Mouse (Mus musculus) C2C12 (cell line): ENCODE measurements at regions not wholly inside any gene's neighbourhood (a gene's known extent, or its start where the extent isn't known, plus 50 kb on each side); places are given as distances from the start of the nearest gene placed in this dataset.

Source experiments
- CEBPB ChIP-seq: IDR thresholded peaks from one replicate; pipeline ENCODE4 v1.6.1; 2011; ENCODE audit warnings: low read depth, mild to moderate bottlenecking, control low read depth, moderate library complexity
- CTCF ChIP-seq: IDR thresholded peaks from one replicate; pipeline ENCODE4 v1.5.1; 2011; ENCODE audit not compliant: control insufficient read depth, insufficient read depth, insufficient read length
- FOSL1 ChIP-seq: IDR thresholded peaks from one replicate; pipeline ENCODE4 v1.8.0; 2011; ENCODE audit warnings: mild to moderate bottlenecking, low read length; ENCODE audit not compliant: poor library complexity, insufficient read depth, severe bottlenecking
- MAX ChIP-seq: IDR thresholded peaks from one replicate; pipeline ENCODE4 v1.6.1; 2011; ENCODE audit warnings: mild to moderate bottlenecking, control low read depth
- MYOD1 ChIP-seq: IDR thresholded peaks from one replicate; pipeline ENCODE4 v1.6.1; 2011; ENCODE audit warnings: low read depth; ENCODE audit not compliant: control insufficient read depth, insufficient read length
- MYOG ChIP-seq: IDR thresholded peaks from one replicate; pipeline ENCODE4 v1.6.1; 2011; ENCODE audit not compliant: control insufficient read depth, insufficient read length; ENCODE audit errors: extremely low read depth
- USF1 ChIP-seq: IDR thresholded peaks from one replicate; pipeline ENCODE4 v1.6.1; 2011; ENCODE audit warnings: low read depth, mild to moderate bottlenecking, control low read depth, moderate library complexity

DNA sequence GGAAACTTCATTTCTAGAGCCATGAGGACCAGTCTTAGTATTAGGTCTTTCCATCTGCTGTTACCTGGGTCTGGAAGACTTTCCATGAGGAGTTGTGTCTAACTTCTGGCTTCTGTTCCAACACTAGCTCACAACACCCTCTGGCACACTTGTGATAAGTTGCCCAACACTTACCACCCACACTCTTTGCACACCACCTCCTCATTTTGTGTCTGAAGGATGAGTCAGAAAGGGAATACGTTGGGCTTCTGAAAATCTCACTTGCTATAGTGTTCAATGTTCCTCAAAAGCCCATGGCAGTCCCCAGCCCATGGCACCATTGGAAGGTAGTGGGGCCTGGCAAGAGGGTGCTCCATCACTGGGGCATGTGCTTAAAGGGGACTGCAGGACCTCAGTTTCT, 161.5 kb downstream of the Cartpt start:
- TF ChIP-seq CTCF (no peak), CEBPB (no peak), MYOG (no peak), MAX (no peak), MYOD1 (no peak), USF1 (no peak), FOSL1 (no peak)
